8 mouse cellular contexts compared by ENCODE assay signal in genomic region chr2:155018251-155018755, GRCm38 (mm10). TPM values are rescaled to one million over a fixed set of nuclear protein-coding genes. Genes with fewer than 3 reads are reported as not detected.
A peak's percentile ranks its signal among the peaks of the same experiment; 100 is the strongest.
DNase-seq lines count a peak whose midpoint lies in the region; ATAC-seq and TF ChIP-seq lines count a peak whose summit lies in the region.
"Not testable (repeated sequence)": the region's sequence is repeated elsewhere in the genome, so short reads cannot be mapped to it uniquely, and the experiment has no call there.
"Had no signal": no experiment of that assay in that cellular context is flagged by ENCODE, and none has a peak within 500 bp of the region (broad histone marks: within the 10 kb centered on the region; RNA-seq: fewer than 3 reads in every experiment).

TSS of gene Gm14226 (plus strand) at chr2:155018266.

- not testable (repeated sequence) for H3K4me1 ChIP-seq in embryonic facial prominence, embryonic 14.5 days (ENCODE audit: control insufficient read depth, insufficient read depth, low read length); heart, embryonic 11.5 days (ENCODE audit: control insufficient read depth, insufficient read depth, low read length); limb, embryonic 13.5 days; lung, postnatal 0 days (ENCODE audit: insufficient read depth, low read depth, low read length); neural tube, embryonic 12.5 days

- H3K9ac ChIP-seq in embryonic facial prominence, embryonic 14.5 days (ENCODE audit: low read depth, low read length) = peak within 1 kb of the TSS; percentile 70
- H3K9ac ChIP-seq in heart, embryonic 11.5 days (ENCODE audit: low read depth, low read length) = peak within 1 kb of the TSS; percentile 68
- H3K9ac ChIP-seq in limb, embryonic 13.5 days = peak within 1 kb of the TSS; percentile 74
- peak within 1 kb of the TSS; percentile 34 for H3K9ac ChIP-seq in lung, postnatal 0 days (replicated peaks; ENCODE audit: low read depth)
- peak within 1 kb of the TSS; percentile 52 for H3K9ac ChIP-seq in neural tube, embryonic 12.5 days

- ATAC-seq in embryonic facial prominence, embryonic 14.5 days (ENCODE audit: low read depth); heart, embryonic 11.5 days (replicated peaks; ENCODE audit: insufficient number of reproducible peaks, low FRiP score, low TSS enrichment); limb, embryonic 13.5 days (ENCODE audit: low FRiP score, low read depth); lung, postnatal 0 days; neural tube, embryonic 12.5 days (ENCODE audit: low FRiP score, low read depth): not testable (repeated sequence)

- H3K9me3 ChIP-seq in embryonic facial prominence, embryonic 14.5 days (ENCODE audit: control insufficient read depth, low read length); heart, embryonic 11.5 days (replicated peaks; ENCODE audit: control insufficient read depth, low read length); limb, embryonic 13.5 days; lung, postnatal 0 days (ENCODE audit: low read length); neural tube, embryonic 12.5 days: not testable (repeated sequence)

- 2% methylated on average over 23 of the region's 26 CpGs for WGBS in embryonic facial prominence, embryonic 14.5 days
- WGBS in heart, embryonic 11.5 days (ENCODE audit: insufficient replicate concordance) = 2% methylated on average over 24 of the region's 26 CpGs
- WGBS in limb, embryonic 13.5 days = 3% methylated on average over 24 of the region's 26 CpGs
- 3% methylated on average over 23 of the region's 26 CpGs for WGBS in lung, postnatal 0 days
- under 1% methylated on average over 24 of the region's 26 CpGs for WGBS in neural tube, embryonic 12.5 days

- not testable (repeated sequence) for TF ChIP-seq CTCF in lung, postnatal 0 days (IDR thresholded peaks at IDR 0.05)

- TF ChIP-seq EP300 in lung, postnatal 0 days (IDR thresholded peaks at IDR 0.05) = not testable (repeated sequence)

- peak; percentile 15 to 41 for DNase-seq in adrenal gland, postnatal 36 days
- not testable (repeated sequence) for DNase-seq in embryonic facial prominence, embryonic 14.5 days (ENCODE audit: low spot score); lung, postnatal 0 days (ENCODE audit: low spot score)
- peak; percentile 43 for DNase-seq in induced T-regulatory cell, adult 2 months (ENCODE audit: low read depth)

- peak within 1 kb of the TSS; percentile 78 for H3K4me2 ChIP-seq in embryonic facial prominence, embryonic 14.5 days (ENCODE audit: low read depth, low read length)
- peak within 1 kb of the TSS; percentile 71 for H3K4me2 ChIP-seq in heart, embryonic 11.5 days
- H3K4me2 ChIP-seq in limb, embryonic 13.5 days (replicated peaks) = peak within 1 kb of the TSS; percentile 91
- peak within 1 kb of the TSS; percentile 87 for H3K4me2 ChIP-seq in lung, postnatal 0 days (replicated peaks; ENCODE audit: low read depth, low read length)
- peak within 1 kb of the TSS; percentile 83 for H3K4me2 ChIP-seq in neural tube, embryonic 12.5 days (replicated peaks)

- H3K36me3 ChIP-seq in embryonic facial prominence, embryonic 14.5 days (ENCODE audit: control insufficient read depth, insufficient read depth, low read length); heart, embryonic 11.5 days (ENCODE audit: control insufficient read depth, insufficient read depth, low read length); limb, embryonic 13.5 days; lung, postnatal 0 days (ENCODE audit: insufficient read depth, low read length); neural tube, embryonic 12.5 days: not testable (repeated sequence)

- H3K4me3 ChIP-seq in embryonic facial prominence, embryonic 14.5 days (ENCODE audit: low read depth, low read length) = peak within 1 kb of the TSS; percentile 50
- H3K4me3 ChIP-seq in heart, embryonic 11.5 days (ENCODE audit: low read depth, low read length) = peak within 1 kb of the TSS; percentile 54
- peak within 1 kb of the TSS; percentile 47 for H3K4me3 ChIP-seq in limb, embryonic 13.5 days
- H3K4me3 ChIP-seq in lung, postnatal 0 days (ENCODE audit: low read depth, low read length) = peak within 1 kb of the TSS; percentile 45
- peak within 1 kb of the TSS; percentile 36 for H3K4me3 ChIP-seq in neural tube, embryonic 12.5 days

- H3K27ac ChIP-seq in embryonic facial prominence, embryonic 14.5 days (replicated peaks; ENCODE audit: low read depth, low read length) = peak within 1 kb of the TSS; percentile 90
- peak within 1 kb of the TSS; percentile 2 for H3K27ac ChIP-seq in heart, embryonic 11.5 days (ENCODE audit: low read depth, low read length)
- H3K27ac ChIP-seq in limb, embryonic 13.5 days = peak within 1 kb of the TSS; percentile 90
- peak within 1 kb of the TSS; percentile 82 for H3K27ac ChIP-seq in lung, postnatal 0 days (ENCODE audit: low read length)
- not testable (repeated sequence) for H3K27ac ChIP-seq in neural tube, embryonic 12.5 days

- not testable (repeated sequence) for H3K27me3 ChIP-seq in embryonic facial prominence, embryonic 14.5 days (replicated peaks; ENCODE audit: control insufficient read depth, insufficient read depth, low read length); heart, embryonic 11.5 days (ENCODE audit: control insufficient read depth, insufficient read depth, low read length); limb, embryonic 13.5 days; lung, postnatal 0 days (replicated peaks; ENCODE audit: insufficient read depth, low read length); neural tube, embryonic 12.5 days (replicated peaks)

RNA-seq across cellular contexts. Expression of gene Gm14226, which starts in this region (rescaled TPM):
- 1 to 10 TPM; 7.2 to 9.1 TPM for total RNA-seq in adrenal gland, postnatal 36 days (2021)
- 2.9 and 3.1 TPM in 2 replicates for polyA plus RNA-seq in embryonic facial prominence, embryonic 14.5 days (2014; fragmentation: Nextera tagmentation; extraction: Ambion mirVana)
- polyA plus RNA-seq in heart, embryonic 11.5 days (2014; fragmentation: Nextera tagmentation; extraction: Ambion mirVana) = 2.1 and 2.2 TPM in 2 replicates
- 3.6 and 4.1 TPM in 2 replicates for polyA plus RNA-seq in limb, embryonic 13.5 days (2015; fragmentation: Nextera tagmentation; extraction: Ambion mirVana)
- polyA plus RNA-seq in lung, postnatal 0 days (2015; fragmentation: Nextera tagmentation; extraction: Ambion mirVana) = 0.12 TPM in 2 replicates
- 0.50 and 0.52 TPM in 2 replicates for polyA plus RNA-seq in neural tube, embryonic 12.5 days (2016; fragmentation: Nextera tagmentation; extraction: Ambion mirVana)
- total RNA-seq: megakaryocyte, adult 5-6 weeks had no signal
